Mouse (Mus musculus) ES-E14 (cell line): ENCODE measurements around the gene Cs.

ENCODE experiments used
- CHD2 ChIP-seq: IDR thresholded peaks from 2 replicates; pipeline ENCODE4 v1.6.1; 2014; ENCODE audit warnings: mild to moderate bottlenecking, low read depth, low read length, inconsistent platforms
- ZC3H11A ChIP-seq: IDR thresholded peaks from 2 replicates; pipeline ENCODE4 v1.6.1; 2012; ENCODE audit warnings: low read depth, mild to moderate bottlenecking, inconsistent platforms, low read length, borderline replicate concordance
- ZNF384 ChIP-seq: IDR thresholded peaks from 2 replicates; pipeline ENCODE4 v1.6.1; 2012; ENCODE audit warnings: low read depth, low read length, inconsistent platforms

DNA sequence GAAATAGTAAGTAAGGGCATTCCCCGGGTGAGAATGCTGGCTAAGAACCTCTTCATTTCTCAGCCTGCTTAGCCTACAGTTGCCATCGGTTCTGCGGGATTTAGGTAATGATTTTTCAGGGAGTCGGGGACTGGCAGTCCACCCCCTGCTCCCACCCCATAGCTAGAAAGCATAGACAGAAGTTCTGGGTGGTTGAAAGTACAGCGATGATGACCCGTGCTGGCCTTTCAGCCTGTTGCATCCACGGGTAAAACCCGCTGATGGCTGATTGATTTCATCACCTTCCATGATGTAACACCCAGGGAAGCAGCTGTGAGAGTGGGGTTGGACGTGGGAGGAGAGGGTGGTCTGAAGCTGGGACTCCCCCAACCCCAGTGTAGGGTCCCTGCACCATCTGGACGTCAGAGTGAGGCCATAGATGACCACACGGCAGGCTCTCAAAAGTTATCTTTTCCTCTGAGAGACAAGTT is 38.8 kb upstream of the Cs start, which contains the start of gene Il23a:
- TF ChIP-seq CHD2, result no peak
- no peak for TF ChIP-seq ZNF384
- no peak for TF ChIP-seq ZC3H11A
